Mouse (Mus musculus) kidney, postnatal 14 days (tissue): Measurements from ENCODE around the gene Jph3.
A peak's percentile ranks its signal among the peaks of the same experiment; 100 is the strongest.

Experiments used
- DNase-seq: peaks from one replicate; pipeline ENCODE4 v3.0.0; 2022; ENCODE audit warnings: mixed read lengths

Gene Jph3

GRCm38 (mm10) chr8:121729323-121729722, at the start of gene Jph3:
TSS of gene Jph3 (plus strand) at chr8:121729623.
- no peak for DNase-seq

GRCm38 (mm10) chr8:121680896-121681295, 48.5 kb upstream of the Jph3 start:
- DNase-seq: no peak

GRCm38 (mm10) chr8:121681457-121681856, 48.0 kb upstream of the Jph3 start:
- no peak for DNase-seq

GRCm38 (mm10) chr8:121683083-121683832, 46.2 kb upstream of the Jph3 start:
- DNase-seq: no peak

GRCm38 (mm10) chr8:121685419-121685818, 44.0 kb upstream of the Jph3 start:
- peak; percentile 79 for DNase-seq

GRCm38 (mm10) chr8:121687455-121688161, 41.8 kb upstream of the Jph3 start:
- peak; percentile 22 for DNase-seq

- DNase-seq: no peak
These were observed 40.9 kb upstream of the Jph3 start for GRCm38 (mm10) chr8:121688496-121688895.

GRCm38 (mm10) chr8:121694453-121694852, 35.0 kb upstream of the Jph3 start:
- DNase-seq: peak; percentile 41

GRCm38 (mm10) chr8:121695585-121696184, 33.7 kb upstream of the Jph3 start:
- DNase-seq: peak; percentile 86

GRCm38 (mm10) chr8:121697735-121698614, 31.4 kb upstream of the Jph3 start:
- DNase-seq: no peak

- DNase-seq: no peak
These were observed 30.8 kb upstream of the Jph3 start for GRCm38 (mm10) chr8:121698615-121699101.

- DNase-seq: no peak
These were observed 29.5 kb upstream of the Jph3 start for GRCm38 (mm10) chr8:121699936-121700335.

- DNase-seq: no peak
These were observed 24.2 kb upstream of the Jph3 start for GRCm38 (mm10) chr8:121705174-121705573.

- DNase-seq: no peak
These were observed 22.5 kb upstream of the Jph3 start for GRCm38 (mm10) chr8:121706956-121707355.

GRCm38 (mm10) chr8:121708406-121708805, 21.0 kb upstream of the Jph3 start:
- DNase-seq: peak; percentile 58

GRCm38 (mm10) chr8:121717502-121717901, 11.9 kb upstream of the Jph3 start:
- no peak for DNase-seq

GRCm38 (mm10) chr8:121717982-121718425, 11.4 kb upstream of the Jph3 start:
- DNase-seq: peak; percentile 90

GRCm38 (mm10) chr8:121718925-121719324, 10.5 kb upstream of the Jph3 start:
- DNase-seq: no peak

- DNase-seq: no peak
These were observed 8.4 kb upstream of the Jph3 start for GRCm38 (mm10) chr8:121721072-121721471.

GRCm38 (mm10) chr8:121723846-121724245, 5.6 kb upstream of the Jph3 start:
- DNase-seq: no peak

GRCm38 (mm10) chr8:121727164-121727563, 2.3 kb upstream of the Jph3 start:
- no peak for DNase-seq

- DNase-seq: no peak
These were observed 331 bp downstream of the Jph3 start for GRCm38 (mm10) chr8:121729754-121730153.

GRCm38 (mm10) chr8:121730170-121730569, 747 bp downstream of the Jph3 start:
- DNase-seq: no peak
